Mouse (Mus musculus) kidney, embryonic 15.5 days (tissue): ENCODE measurements around the gene Nkx3-2. TPM values are rescaled to one million over a fixed set of nuclear protein-coding genes. Genes with fewer than 3 reads are reported as not detected.

Experiments used
- ATAC-seq: fragments of 200-750 bp; cut with Nextera tagmentation; replicated peaks from 2 replicates; pipeline ENCODE4 v1.8.0; 2017; ENCODE audit warnings: moderate TSS enrichment; ENCODE audit not compliant: low FRiP score
- H3K27ac ChIP-seq: fragments of 300-500 bp; sonication (generic); 2 replicates; pipeline ENCODE4 v1.5.1; 2015; ENCODE audit warnings: mild to moderate bottlenecking, inconsistent platforms
- H3K27me3 ChIP-seq: fragments of 300-500 bp; sonication (generic); 2 replicates; pipeline ENCODE4 v1.6.1; 2015; ENCODE audit warnings: inconsistent platforms
- H3K36me3 ChIP-seq: fragments of 300-500 bp; sonication (generic); 2 replicates; pipeline ENCODE4 v1.6.1; 2015; ENCODE audit warnings: inconsistent platforms
- H3K4me1 ChIP-seq: fragments of 300-500 bp; sonication (generic); 2 replicates; pipeline ENCODE4 v1.6.1; 2015; ENCODE audit warnings: inconsistent platforms
- H3K4me2 ChIP-seq: fragments of 300-500 bp; sonication (generic); 2 replicates; pipeline ENCODE4 v1.6.1; 2015; ENCODE audit warnings: moderate library complexity, mild to moderate bottlenecking, inconsistent platforms
- H3K4me3 ChIP-seq: fragments of 300-500 bp; sonication (generic); replicated peaks from 2 replicates; pipeline ENCODE4 v1.5.1; 2015; ENCODE audit warnings: mild to moderate bottlenecking, inconsistent platforms
- H3K9ac ChIP-seq: fragments of 300-500 bp; sonication (generic); 2 replicates; pipeline ENCODE4 v1.6.1; 2015; ENCODE audit warnings: mild to moderate bottlenecking, inconsistent platforms
- H3K9me3 ChIP-seq: fragments of 300-500 bp; sonication (generic); replicated peaks from 2 replicates; pipeline ENCODE4 v1.6.1; 2016; ENCODE audit warnings: inconsistent platforms
- WGBS: fragments of 180-500 bp; shearing (Covaris S2); methylation state at CpG from one replicate; pipeline ENCODE4 v1.1.7; 2015; ENCODE audit warnings: mixed read lengths; 5-methylcytosine and 5-hydroxymethylcytosine counted together
- polyA plus RNA-seq: library from polyadenylated mRNA; unstranded; fragments of >200 nt; fragmentation: Nextera tagmentation; extraction: Ambion mirVana; gene quantifications from 2 replicates; pipeline ENCODE4 v1.2.1, GENCODE M21; 2015

Gene Nkx3-2
- polyA plus RNA-seq, 1 experiment from 2014 or later, result not detected

DNA sequence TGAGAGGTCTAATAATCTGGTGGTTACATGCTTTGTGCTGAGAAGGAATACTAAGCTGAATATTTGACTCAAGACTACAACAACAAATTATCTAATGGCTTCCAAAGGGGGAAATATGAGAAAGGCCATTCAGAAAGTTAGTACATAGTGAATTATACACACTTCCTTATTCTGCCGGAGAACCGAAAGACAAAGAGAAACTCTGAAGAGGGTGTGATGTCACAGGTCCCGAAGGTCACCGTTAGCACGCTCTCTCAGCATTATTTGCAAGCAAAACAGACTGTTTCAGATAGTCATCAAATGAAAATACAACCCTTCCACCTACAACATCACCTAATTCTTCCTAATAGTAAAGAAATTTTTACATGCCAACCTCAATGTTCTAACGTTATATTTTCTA is 25.5 kb downstream of the Nkx3-2 start:
- Histone ChIP-seq H3K27ac (no peak overlapping the region), H3K4me3 (no peak overlapping the region), H3K9me3 (no peaks in the 10 kb centered on the region), H3K27me3 (peaks cover 63% of the 10 kb centered on the region), H3K4me1 (no peaks in the 10 kb centered on the region), H3K36me3 (no peaks in the 10 kb centered on the region), H3K9ac (no peak overlapping the region), H3K4me2 (no peak overlapping the region)
- WGBS, result 50% methylated on average over 6 of the region's 6 CpGs
- no peak for ATAC-seq

DNA sequence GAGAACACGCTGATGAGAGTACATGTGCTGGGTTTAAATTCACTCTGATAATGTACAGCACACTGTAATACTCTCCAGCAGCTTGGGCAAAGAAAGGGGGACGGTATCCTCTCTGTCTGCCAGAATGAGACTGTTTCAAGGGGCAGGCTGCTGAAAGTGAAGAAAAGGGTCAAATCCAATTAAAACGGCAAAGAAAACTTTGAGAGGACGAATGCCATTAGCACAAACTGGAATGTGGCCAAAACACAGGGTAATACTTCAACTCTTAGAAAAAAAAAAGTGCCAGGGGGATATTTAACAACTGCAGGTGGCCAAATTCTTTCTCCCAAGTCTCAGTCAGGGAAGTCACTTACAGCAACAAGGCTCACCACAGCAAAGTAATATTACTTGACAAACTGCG is 27.3 kb downstream of the Nkx3-2 start:
- H3K4me3 ChIP-seq, result no peak overlapping the region
- no peaks in the 10 kb centered on the region for H3K9me3 ChIP-seq
- no peak overlapping the region for H3K27ac ChIP-seq
- H3K27me3 ChIP-seq, result peaks cover 47% of the 10 kb centered on the region
- no peak overlapping the region for H3K9ac ChIP-seq
- no peaks in the 10 kb centered on the region for H3K4me1 ChIP-seq
- no peak for ATAC-seq
- WGBS, result 57% methylated on average over 5 of the region's 5 CpGs
- H3K36me3 ChIP-seq, result no peaks in the 10 kb centered on the region
- no peak overlapping the region for H3K4me2 ChIP-seq

DNA sequence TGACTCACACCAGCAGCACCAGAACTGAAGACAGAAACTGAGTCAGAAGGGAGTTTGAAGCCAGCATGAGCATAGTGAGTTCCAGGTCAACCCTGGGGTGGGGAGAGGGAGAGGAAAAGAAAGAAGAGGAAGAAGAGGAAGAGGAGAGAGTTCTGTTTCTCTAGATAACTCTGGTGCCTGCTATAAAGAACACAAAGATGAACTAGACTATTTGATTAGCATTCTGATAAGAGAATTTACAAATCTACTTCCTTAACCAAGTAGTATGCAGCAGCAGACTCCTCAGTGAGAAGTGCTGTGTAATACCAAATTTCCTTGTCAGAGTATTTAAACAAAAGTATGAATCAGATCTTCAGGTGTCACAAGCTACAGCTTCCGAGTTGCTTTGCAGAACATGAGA is 37.3 kb downstream of the Nkx3-2 start:
- Histone ChIP-seq H3K27me3 (no peaks in the 10 kb centered on the region), H3K4me3 (no peak overlapping the region), H3K36me3 (no peaks in the 10 kb centered on the region), H3K27ac (no peak overlapping the region), H3K9me3 (no peaks in the 10 kb centered on the region), H3K4me1 (no peaks in the 10 kb centered on the region), H3K9ac (no peak overlapping the region), H3K4me2 (no peak overlapping the region)
- ATAC-seq, result no peak
- WGBS, result 64% methylated on average over 1 of the region's 1 CpGs

DNA sequence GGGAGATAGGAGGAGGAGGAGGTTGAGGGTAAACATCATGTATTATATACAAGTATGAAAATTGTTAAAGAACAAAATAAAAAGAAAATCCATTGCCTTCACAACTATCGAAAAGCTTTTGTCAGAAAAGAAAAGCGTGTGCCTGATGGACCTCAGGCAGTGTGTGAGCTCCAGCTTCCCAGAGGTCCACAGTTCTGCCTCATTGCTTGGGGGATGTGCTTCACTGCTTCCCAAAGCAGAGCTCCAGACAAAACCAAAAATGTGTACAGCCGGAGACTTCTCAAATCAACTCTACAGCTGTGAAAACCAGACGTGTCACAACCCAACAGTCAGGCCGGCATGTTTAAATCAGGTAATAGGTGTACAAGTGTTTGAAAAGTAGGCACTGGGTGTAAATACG is 38.7 kb downstream of the Nkx3-2 start:
- Histone ChIP-seq H3K36me3 (no peaks in the 10 kb centered on the region), H3K4me3 (no peak overlapping the region), H3K27me3 (no peaks in the 10 kb centered on the region), H3K27ac (no peak overlapping the region), H3K4me2 (no peak overlapping the region), H3K9me3 (no peaks in the 10 kb centered on the region), H3K4me1 (no peaks in the 10 kb centered on the region), H3K9ac (no peak overlapping the region)
- 46% methylated on average over 6 of the region's 6 CpGs for WGBS
- ATAC-seq, result peak; percentile 90

Other genes starting within 250 kb of the Nkx3-2 start
- gene Rab28, start 56.3 kb downstream of the Nkx3-2 start, polyA plus RNA-seq, result 56.6 and 58.3 TPM in 2 replicates
- 22.4 and 24.2 TPM in 2 replicates for gene Bod1l, start 79.8 kb upstream of the Nkx3-2 start, polyA plus RNA-seq